Mouse (Mus musculus): ENCODE results near the gene Zfyve1. TPM values are rescaled to one million over a fixed set of nuclear protein-coding genes. Genes with fewer than 3 reads are reported as not detected.

Zfyve1 gene
- polyA plus RNA-seq, 1 experiment from 2014 or later: 14.5 TPM

DNA sequence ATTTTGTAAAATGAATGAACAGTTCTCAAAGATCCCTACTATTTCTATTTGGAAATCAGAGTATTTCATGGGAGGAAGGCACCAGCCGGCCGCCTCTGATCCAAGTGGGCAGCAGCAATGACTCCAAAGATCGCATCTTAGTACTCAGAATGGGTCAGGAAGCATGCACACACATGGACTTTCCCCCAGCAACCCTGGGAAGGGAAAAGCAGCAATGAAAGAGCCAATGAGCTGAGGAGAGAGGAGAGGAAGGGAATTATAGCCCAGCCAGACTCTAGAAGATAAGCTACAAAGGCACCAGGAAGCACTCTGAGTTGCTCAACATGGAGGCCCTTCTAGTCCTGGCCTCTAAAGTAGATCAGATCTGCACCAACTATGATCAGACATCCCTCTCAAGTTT lies 16.7 kb downstream of the Zfyve1 start:
- DNase-seq (ENCODE audit: low spot score): no peak

GRCm38 (mm10) chr12:83578896-83579569 lies 18.0 kb downstream of the Zfyve1 start:
- DNase-seq (ENCODE audit: low spot score): no peak

- DNase-seq (ENCODE audit: low spot score): no peak
Observed at GRCm38 (mm10) chr12:83578356-83578755, 18.7 kb downstream of the Zfyve1 start.

DNA sequence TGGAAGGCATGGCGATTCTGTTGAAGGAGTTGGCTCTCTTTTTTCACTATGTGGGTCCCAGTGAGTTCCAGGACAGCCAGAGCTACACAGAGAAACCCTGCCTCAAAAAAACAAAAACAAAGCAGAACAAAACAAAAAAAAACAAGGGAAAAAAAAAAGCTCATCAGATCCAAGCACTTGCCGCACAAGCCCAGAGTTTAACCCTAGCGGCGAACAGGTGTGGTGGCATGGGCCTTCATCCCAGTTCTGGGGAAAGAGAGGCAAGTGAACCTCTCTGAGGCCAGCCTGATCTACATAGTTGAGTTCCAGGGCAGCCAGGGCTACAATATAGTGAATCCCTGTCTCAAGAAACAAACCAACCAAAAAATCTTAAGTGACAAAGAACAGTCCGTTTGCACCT lies 19.6 kb downstream of the Zfyve1 start:
- no peak for DNase-seq (ENCODE audit: low spot score)

DNA sequence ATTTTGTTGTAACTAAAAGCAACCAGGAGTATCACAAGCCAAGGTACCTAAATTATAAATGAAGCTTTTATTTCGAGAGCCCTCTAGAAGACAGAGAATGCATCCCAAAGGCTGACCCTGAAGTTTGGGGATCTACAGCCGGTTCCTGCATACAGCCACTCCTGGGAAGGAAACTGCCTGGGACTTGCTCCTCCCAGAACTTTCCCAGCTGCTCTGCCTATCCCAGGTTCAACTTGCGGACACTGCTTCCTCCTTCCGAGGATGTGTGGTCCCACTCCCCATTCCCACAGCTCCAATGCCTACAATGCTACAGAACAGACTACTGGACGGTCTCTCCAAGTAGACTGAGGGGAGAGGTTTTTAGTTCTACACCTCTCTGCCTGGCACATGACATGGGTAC lies 24.3 kb downstream of the Zfyve1 start:
- DNase-seq (ENCODE audit: low spot score): no peak

GRCm38 (mm10) chr12:83569866-83570265 lies 27.2 kb downstream of the Zfyve1 start:
- no peak for DNase-seq (ENCODE audit: low spot score)

GRCm38 (mm10) chr12:83562589-83562988 lies 34.4 kb downstream of the Zfyve1 start:
- no peak for DNase-seq (ENCODE audit: low spot score)

DNA sequence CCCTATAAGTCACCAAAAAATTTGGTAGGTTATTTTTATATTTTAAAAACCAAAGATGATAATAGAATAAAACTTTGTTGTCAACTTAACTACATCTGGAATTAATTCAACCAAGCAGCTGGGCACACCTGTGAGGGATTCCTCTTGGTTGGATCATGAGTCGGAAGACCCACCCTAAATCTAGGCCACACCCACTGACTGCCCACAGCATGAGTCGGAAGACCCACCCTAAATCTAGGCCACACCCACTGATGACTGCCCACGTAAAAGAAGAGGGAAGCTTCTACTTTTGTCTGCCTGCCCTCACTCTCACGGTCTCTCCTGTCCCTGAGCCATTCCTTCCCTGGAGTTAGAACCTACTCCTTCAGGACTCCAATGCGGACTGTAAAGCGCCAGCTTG lies 36.8 kb downstream of the Zfyve1 start:
- DNase-seq (ENCODE audit: low spot score): no peak

DNA sequence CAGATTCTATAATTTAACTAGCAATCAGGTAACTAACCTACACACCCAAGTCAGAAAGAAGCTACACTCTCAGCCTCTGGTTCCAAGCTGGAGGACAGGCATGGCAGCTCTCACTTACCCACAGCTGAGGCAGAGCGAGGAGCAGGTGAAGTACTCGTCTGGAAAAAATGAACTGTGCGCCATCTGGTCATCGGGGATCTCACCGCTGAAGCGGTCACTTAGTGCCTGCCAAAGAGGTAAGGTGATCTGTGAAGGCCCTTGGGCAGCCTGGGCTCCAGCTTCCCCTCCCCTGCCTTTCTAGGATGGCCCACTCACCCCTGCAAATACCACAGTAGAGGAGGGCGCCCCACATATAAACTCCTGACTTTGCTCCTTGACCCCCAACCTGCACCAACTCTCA lies 38.5 kb downstream of the Zfyve1 start:
- DNase-seq (ENCODE audit: low spot score): no peak

GRCm38 (mm10) chr12:83555605-83556004 lies 41.4 kb downstream of the Zfyve1 start:
- no peak for DNase-seq (ENCODE audit: low spot score)

DNA sequence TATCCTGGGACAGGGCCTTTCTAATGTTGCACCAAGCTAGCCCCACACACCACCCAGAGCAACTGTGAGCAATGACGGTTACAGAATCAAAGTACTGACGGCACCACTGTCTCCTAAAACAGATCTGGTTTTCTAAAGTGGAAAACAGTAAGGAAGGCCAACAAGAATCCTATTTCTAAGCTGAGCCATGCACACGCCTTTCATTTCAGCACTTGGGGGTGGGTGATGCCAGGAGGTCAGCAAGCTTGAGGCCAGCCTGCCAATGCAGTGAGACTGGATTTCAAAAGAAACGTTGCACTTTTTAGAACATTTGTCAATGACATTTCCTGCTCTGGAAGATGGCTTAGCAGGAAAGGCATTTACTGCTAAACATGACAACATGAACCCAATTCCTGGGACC lies 43.2 kb downstream of the Zfyve1 start:
- DNase-seq (ENCODE audit: low spot score): no peak

DNA sequence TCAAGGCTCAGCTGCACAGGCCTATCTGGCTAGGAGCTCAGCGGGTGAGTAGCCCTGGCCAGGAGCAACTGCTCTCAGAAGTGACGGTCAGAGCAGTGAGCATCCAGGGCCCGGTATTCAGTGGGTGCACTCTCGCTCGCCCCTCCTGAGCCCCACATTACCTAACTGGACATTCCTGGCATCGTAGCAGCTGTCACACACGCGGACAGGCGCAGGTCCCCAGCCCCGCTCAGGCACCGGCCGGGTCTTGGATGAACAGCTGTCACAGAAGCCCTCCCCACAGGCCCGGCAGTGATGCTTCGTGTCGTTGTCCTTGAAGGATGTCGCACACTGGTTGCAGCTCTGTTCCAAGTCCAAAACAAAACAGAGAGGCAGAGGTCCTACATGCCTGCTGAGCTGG lies 45.7 kb downstream of the Zfyve1 start:
- DNase-seq (ENCODE audit: low spot score): no peak

DNA sequence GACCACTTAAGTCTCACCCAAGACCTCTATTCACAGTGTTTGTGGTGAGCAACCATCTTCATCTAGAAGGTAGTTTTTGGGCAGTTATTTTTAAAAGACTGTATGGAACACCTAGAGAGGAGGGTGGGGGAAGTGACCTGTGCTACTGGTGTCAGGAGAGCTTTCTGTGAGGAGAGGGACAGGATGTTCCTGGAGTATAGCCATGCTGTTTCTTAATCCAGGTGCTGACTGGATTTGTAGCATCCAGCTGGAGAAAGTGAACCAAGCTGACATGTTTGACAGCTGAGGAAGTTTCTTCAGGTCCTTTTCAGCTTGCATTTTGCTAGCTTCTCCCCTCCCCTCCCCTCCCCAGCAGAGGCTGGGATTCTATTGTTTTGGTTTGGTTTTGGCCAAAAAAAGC lies 52.2 kb downstream of the Zfyve1 start:
- DNase-seq (ENCODE audit: low spot score): no peak

DNA sequence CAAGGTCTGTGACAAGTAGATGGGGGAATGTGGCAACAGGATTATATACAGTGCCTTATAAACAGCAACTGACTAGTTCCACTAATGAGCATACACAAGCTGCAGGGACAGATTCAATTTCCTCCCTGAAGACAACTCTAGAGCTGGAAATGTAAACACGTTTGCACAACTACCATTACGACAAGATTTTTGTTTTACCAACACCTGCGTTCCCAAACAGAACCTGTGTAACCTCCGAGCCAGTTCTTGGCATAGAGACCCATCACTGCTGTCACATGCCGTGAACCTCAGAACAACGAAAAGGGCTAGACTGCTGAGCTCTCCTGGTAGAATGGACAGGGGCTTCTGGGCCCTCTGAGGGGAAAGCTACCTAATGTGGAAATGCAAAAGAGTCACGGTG lies 53.0 kb downstream of the Zfyve1 start:
- DNase-seq (ENCODE audit: low spot score): no peak

DNA sequence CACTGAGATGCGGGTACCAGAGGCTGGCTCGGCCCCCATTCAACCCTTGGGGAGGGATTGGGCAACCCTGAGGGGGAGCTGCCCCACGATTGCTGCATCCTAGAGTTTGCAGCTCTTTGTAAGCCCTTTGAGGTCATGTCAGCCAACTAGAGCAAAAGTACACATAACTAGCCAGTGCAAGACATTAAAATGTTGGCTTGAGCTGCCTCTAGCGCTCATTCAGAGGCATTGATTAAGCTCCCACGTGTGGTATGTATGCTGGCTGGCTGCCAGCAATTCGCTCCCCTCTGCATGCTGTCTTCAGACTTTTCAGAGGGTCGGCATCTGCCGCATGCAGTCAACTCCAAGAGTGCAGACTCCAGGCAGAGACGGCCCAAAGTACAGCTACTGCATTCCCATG lies 61.0 kb downstream of the Zfyve1 start:
- no peak for DNase-seq (ENCODE audit: low spot score)

DNA sequence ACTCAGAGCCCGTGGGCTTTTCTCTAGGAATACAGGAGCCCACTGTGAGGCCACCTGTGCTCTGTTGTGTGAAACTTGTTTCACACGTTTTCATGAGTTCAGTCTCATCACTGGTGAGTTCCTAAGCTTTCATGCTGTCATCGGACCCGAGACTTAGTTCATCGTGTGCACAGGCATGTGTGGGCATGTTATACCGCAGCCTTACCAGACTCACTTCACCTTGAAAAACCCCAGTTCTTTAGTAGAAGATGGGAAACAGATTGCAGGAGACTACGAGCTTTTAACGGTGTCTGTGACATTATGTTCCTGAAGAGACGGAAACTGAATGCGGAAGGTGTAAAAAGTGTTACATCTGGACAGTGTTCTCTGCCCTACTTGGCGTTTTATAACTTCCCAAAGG lies 61.6 kb downstream of the Zfyve1 start:
- DNase-seq (ENCODE audit: low spot score): no peak

GRCm38 (mm10) chr12:83534190-83534589 lies 62.8 kb downstream of the Zfyve1 start:
- DNase-seq (ENCODE audit: low spot score): no peak

DNA sequence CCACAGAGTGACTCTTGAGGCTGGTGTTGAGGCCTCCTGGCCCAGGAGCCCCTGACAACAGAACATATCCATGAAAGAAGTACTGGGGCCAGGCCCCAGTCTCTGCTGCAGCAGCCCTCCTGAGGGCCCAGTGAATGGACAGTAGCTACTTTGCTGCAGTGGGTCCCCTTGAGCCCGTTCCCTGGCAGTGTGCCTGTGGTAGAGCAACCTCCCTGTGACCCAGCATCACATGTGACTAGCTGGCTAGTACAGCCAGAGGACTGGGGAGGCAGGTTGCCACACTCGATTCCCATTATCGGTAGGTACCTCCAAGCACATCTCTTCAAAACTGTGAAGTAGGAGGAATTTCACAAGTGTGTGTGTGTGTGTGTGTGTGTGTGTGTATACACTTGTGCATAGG lies 64.1 kb downstream of the Zfyve1 start:
- no peak for DNase-seq (ENCODE audit: low spot score)

DNA sequence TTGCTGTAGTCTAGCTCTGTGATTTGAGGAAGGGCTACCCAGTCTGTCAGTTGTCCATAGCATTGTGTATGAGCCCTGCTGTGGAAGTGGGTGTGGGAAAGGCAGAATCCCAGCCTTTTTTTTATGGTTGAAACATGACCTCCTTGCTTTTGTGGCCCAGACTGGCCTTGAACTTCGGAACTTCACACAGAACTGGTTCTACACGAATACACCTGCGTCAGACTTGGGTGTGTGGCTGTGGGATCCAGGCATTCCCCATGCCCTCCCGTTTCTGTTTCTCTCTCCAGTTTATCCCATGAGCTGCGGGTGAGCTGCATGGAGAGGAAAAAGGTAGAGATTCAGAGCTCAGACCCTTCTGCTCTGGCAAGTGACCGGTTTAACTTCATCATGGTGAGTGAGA lies 65.0 kb downstream of the Zfyve1 start:
- no peak for DNase-seq (ENCODE audit: low spot score)

- no peak for DNase-seq (ENCODE audit: low spot score)
Observed at GRCm38 (mm10) chr12:83528665-83529064, 68.4 kb downstream of the Zfyve1 start.

DNA sequence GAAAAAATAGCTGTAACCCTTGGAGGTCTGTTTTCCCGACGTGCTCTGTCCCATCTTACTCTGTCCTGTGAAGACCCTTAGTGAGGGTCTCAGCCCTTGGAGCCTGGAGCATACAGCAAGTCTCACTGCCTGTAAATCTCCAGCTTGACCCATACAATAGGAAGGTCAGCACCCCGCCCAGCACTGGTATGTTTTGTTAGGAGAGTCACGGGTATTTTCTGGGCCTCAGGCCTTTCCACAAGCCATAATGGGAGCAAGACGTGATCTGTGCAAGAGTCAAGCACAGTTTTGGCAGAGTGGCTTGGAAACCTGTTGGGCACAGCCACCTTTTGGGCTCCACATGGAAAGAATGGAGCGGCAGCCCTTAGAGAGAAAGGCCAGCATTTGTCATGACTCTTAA lies 69.2 kb downstream of the Zfyve1 start:
- DNase-seq (ENCODE audit: low spot score): no peak

DNA sequence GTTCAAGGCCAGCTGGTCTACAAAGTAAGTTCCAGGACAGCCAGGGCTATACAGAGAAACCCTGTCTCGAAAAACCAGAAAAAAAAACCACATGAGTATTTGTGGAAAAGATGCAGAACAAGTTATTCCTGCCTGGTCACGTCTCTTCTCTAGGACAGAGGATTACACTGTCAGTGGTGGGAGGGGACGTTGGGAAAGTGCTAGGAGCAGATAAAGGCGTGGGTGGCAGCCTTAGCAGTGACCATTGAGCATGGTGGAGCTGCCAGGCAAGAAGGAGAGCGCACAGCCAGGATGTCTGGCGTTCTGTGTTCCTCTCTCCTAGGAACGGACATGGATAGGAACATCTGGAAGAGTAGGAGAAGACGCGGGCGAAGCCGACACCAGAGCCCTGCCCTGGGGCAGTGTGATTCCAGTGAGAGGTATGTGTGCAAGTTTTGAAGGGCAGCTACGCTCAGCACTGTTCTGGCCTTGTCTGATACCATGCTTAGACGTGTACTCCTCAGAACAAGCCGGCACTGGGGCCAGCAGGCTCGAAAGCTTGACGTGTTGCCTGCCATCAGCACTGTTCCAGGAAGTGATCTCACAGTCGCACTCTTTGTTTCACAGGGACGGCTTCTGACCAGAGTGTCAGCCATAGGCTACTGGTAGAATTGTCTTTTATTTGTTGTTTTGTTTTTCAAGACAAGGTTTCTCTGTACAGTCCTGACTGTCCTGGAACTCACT lies 71.0 kb downstream of the Zfyve1 start:
- no peak for DNase-seq (ENCODE audit: low spot score)

DNA sequence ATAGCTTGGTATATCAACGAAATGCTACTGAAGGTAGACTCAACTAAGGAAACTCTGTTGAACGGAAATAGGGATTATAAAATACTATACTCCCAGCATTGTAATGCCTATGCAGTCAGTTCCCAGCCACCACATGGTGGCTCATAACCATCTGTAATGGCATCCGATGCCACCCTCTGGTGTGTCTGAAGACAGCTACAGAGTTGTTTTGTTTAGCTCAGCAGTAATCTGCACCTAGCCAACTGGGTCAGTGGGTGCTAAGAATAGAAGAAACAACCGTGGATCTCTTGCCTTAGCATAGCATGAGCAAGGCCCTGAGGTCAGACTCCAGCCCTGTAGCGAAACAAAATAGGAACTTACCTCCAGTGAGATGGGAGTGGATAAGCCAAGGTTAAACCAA lies 72.7 kb downstream of the Zfyve1 start:
- DNase-seq (ENCODE audit: low spot score): no peak
